ENCODE assay signal across 13 mouse cellular contexts in genomic region chr6:50187955-50188354, GRCm38 (mm10).
DNase-seq lines count a peak whose midpoint lies in the region; ATAC-seq and TF ChIP-seq lines count a peak whose summit lies in the region.
"Had no signal": no experiment of that assay in that cellular context is flagged by ENCODE, and none has a peak within 500 bp of the region (broad histone marks: within the 10 kb centered on the region; RNA-seq: fewer than 3 reads in every experiment).

No protein-coding gene starts in this region.

- H3K9me3 ChIP-seq in midbrain, embryonic 16.5 days (replicated peaks; ENCODE audit: control insufficient read depth, low read length, poor library complexity, severe bottlenecking), result no peaks in the 10 kb centered on the region
- H3K9me3 ChIP-seq: lung, embryonic 15.5 days had no signal

- peak; percentile 52 for DNase-seq in kidney, adult 2 months
- no peak for DNase-seq in kidney, postnatal 4 days
- DNase-seq in A20 (ENCODE audit: low read depth, low spot score) (peak; percentile 48), adipocyte (ENCODE audit: low spot score) (peak; percentile 56)
- DNase-seq in layer of hippocampus, adult 9-10 months (ENCODE audit: low spot score), result no peak
- no peak for DNase-seq in layer of hippocampus, adult 2 months (ENCODE audit: low spot score in 2 of 2)
- DNase-seq: adrenal gland, adult 2 months; cerebellum, adult 9-11 months; layer of hippocampus, postnatal 36 days; retina, postnatal 1 day had no signal

- peak; percentile 75 for ATAC-seq in inflammation-experienced regulatory T-cells, adult 6 months
- ATAC-seq in midbrain, embryonic 16.5 days, result no peak

- TF ChIP-seq CTCF in kidney, adult 2 months (conservative IDR thresholded peaks at IDR 0.05; ENCODE audit: insufficient read depth, insufficient read length, low read depth, low read length), result no peak
- TF ChIP-seq CTCF in layer of hippocampus, adult 2 months (conservative IDR thresholded peaks at IDR 0.05), result no peak

- 56% methylated on average over 4 of the region's 4 CpGs for WGBS in kidney, adult 2 months
- WGBS in midbrain, embryonic 16.5 days, result 90% methylated on average over 4 of the region's 4 CpGs

- no peaks in the 10 kb centered on the region for H3K27me3 ChIP-seq in kidney, adult 2 months (replicated peaks; ENCODE audit: control insufficient read depth, insufficient read depth, low read length)
- no peaks in the 10 kb centered on the region for H3K27me3 ChIP-seq in midbrain, embryonic 16.5 days (ENCODE audit: control insufficient read depth, insufficient read depth, low read depth, low read length)
- H3K27me3 ChIP-seq: lung, embryonic 15.5 days had no signal

- H3K36me3 ChIP-seq in kidney, adult 2 months (ENCODE audit: control insufficient read depth, insufficient read depth, low read length), result peaks cover 2% of the 10 kb centered on the region
- peaks cover 7% of the 10 kb centered on the region; the same call in 1 of the 2 replicates for H3K36me3 ChIP-seq in midbrain, embryonic 16.5 days (ENCODE audit: control insufficient read depth, insufficient read depth, low read length)

- H3K27ac ChIP-seq in kidney, adult 2 months (ENCODE audit: insufficient read depth, low read depth, low read length), result peak overlapping the region; percentile 63
- H3K27ac ChIP-seq in midbrain, embryonic 16.5 days (ENCODE audit: low read length), result no peak overlapping the region
- H3K27ac ChIP-seq in layer of hippocampus, adult 2 months, result no peak overlapping the region
- H3K27ac ChIP-seq: lung, embryonic 15.5 days had no signal

- H3K4me2 ChIP-seq in midbrain, embryonic 16.5 days (ENCODE audit: low read length), result no peak overlapping the region
- H3K4me2 ChIP-seq: lung, embryonic 15.5 days had no signal

- H3K4me3 ChIP-seq in kidney, adult 2 months (ENCODE audit: insufficient read depth, low read depth, low read length), result no peak overlapping the region
- no peak overlapping the region for H3K4me3 ChIP-seq in midbrain, embryonic 16.5 days (ENCODE audit: low read depth, low read length)
- no peak overlapping the region for H3K4me3 ChIP-seq in layer of hippocampus, adult 2 months
- H3K4me3 ChIP-seq: lung, embryonic 15.5 days had no signal

- peaks cover 10% of the 10 kb centered on the region; the same call in 1 of the 2 replicates for H3K4me1 ChIP-seq in kidney, adult 2 months (ENCODE audit: control insufficient read depth, insufficient read depth, low read length)
- no peaks in the 10 kb centered on the region for H3K4me1 ChIP-seq in midbrain, embryonic 16.5 days (ENCODE audit: control insufficient read depth, insufficient read depth, low read length)
- H3K4me1 ChIP-seq: lung, embryonic 15.5 days had no signal

- no peak for TF ChIP-seq POLR2A in kidney, adult 2 months (IDR thresholded peaks at IDR 0.05; ENCODE audit: low read depth, low read length)

- H3K9ac ChIP-seq in midbrain, embryonic 16.5 days (ENCODE audit: low read depth, low read length), result no peak overlapping the region
- H3K9ac ChIP-seq: lung, embryonic 15.5 days had no signal

Comparison
In these comparisons a context has a peak if more than half of its experiments do, and no peak if none do; other contexts are left out.
1. DNase-seq: peak in kidney, adult 2 months (single experiment), A20 (single experiment) and adipocyte (single experiment); none in kidney, postnatal 4 days (0 of 2), layer of hippocampus, adult 9-10 months (single experiment) and layer of hippocampus, adult 2 months (0 of 2).